Mouse (Mus musculus): Measurements from ENCODE around the gene Rps23.
A peak's percentile ranks its signal among the peaks of the same experiment; 100 is the strongest.
"Not testable (repeated sequence)": the region's sequence is repeated elsewhere in the genome, so short reads cannot be mapped to it uniquely, and the experiment has no call there.

Gene Rps23

GRCm38 (mm10) chr13:90922751-90923612, at the start of gene Rps23:
Gene Rps23 (plus strand): TSS chr13:90922958.
- peak; percentile 84 for DNase-seq

- DNase-seq: no peak
Measured at GRCm38 (mm10) chr13:90881727-90882429, 40.9 kb upstream of the Rps23 start.

- no peak for DNase-seq
Measured at GRCm38 (mm10) chr13:90885856-90886532, 36.8 kb upstream of the Rps23 start.

DNA sequence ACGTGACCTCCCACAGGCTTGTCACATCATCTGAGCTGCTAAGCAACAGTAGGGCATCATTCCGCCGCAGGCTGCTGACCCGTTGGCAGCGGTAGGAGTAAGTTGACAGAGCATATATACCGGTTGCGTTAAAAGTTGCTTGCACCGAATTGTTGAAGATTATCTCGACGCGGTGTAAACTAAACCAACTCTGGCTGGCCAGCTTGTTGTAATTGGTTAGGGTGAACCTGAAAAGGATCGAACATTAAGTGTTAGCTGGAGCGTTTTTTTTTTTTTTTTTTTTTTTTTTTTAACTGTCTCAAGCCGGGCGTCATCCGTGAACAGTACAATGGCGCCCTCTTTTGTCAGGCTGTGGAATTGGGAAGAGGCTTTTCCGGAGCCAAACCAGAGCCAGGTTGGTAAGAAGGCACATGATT, 36.2 kb upstream of the Rps23 start:
- peak; percentile 73 for DNase-seq

DNA sequence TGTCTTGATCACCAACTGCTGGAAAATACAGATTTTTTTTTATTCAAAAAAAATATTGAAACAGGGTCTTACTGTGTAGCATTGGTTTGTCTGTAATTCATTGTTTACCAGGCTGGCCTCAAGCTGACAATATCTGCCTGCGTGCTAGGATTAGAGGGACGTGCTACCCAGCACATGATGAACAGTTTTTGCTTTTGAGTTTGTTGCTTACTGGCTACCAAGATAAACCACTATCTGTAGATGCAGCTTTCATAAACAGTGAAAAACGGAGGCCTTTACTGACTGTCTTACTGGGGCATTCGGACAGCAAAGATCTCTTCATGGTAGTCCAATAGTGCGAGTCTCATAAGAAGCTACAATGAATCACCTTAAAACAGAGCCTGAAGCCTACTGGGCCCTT, 32.6 kb upstream of the Rps23 start:
- DNase-seq: no peak

GRCm38 (mm10) chr13:90894819-90895218, 27.9 kb upstream of the Rps23 start:
- DNase-seq: no peak

- DNase-seq: peak; percentile 58
Measured at GRCm38 (mm10) chr13:90896098-90896497, 26.7 kb upstream of the Rps23 start.

- no peak for DNase-seq
Measured at GRCm38 (mm10) chr13:90896821-90897220, 25.9 kb upstream of the Rps23 start.

GRCm38 (mm10) chr13:90905176-90905575, 17.6 kb upstream of the Rps23 start, which contains the start of gene Atp6ap1l:
Gene Atp6ap1l (minus strand): TSS chr13:90905355.
- no peak for DNase-seq

DNA sequence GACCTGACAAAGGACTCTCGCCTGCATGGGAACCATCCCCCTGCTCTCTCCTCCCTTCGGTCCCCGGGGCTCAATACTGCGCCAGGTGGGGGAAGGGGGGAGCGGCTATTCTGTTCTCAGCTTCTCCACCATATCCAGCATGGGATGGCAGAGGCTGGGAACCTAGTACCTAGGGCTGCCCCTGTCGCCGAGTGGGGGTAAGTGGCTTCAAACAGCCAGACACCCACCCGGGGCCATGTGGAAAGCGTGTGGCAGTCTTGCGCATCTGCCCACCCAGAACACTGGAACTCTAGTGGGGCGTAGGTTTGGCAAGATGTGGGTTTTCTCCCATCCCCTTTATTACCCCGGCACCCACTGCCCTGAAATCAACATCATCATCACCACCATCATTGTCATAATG, 15.4 kb upstream of the Rps23 start:
- DNase-seq: no peak

DNA sequence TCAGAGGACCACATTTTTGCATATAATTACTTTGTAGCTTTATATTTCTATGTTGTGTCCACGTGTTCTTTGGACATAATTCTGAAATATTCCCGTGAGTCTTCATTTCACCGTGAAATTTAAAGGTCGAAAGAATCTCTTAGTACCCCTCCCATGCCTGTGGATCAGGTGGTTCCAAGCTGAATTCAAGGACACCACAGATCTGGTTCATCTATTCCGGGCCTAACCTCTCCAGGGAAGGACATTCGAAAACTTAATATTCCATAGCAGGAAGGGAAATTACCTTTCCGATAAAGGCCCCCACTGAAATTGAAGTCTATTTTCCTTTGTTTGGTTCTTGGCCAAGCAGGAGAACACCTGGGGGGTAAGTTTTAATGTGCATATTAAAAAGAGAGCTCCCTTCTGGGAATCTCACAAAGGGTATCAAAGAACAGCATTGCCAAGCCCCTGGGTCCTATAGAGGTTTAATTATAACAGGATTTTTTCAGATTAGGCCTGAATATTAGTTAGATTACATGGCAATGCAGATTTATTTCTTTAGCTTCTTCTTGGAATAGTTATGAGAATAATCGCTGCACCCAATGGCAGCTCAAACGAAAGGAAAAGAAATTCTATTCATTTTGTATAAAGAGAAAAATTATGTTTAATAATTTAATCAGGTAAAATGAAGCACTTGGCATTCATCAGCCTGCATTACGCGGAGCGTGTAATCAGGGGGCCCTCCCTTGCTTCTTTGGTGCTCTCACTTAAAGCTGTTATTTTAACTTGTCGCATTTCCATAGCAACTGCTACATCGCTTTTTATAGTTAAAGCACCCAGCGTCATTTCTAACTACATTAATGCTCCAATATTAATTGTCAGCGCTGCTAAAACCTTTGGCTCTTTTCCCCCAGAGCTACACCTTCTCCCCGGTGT, 9.7 kb upstream of the Rps23 start:
- peak; percentile 20 for DNase-seq

DNA sequence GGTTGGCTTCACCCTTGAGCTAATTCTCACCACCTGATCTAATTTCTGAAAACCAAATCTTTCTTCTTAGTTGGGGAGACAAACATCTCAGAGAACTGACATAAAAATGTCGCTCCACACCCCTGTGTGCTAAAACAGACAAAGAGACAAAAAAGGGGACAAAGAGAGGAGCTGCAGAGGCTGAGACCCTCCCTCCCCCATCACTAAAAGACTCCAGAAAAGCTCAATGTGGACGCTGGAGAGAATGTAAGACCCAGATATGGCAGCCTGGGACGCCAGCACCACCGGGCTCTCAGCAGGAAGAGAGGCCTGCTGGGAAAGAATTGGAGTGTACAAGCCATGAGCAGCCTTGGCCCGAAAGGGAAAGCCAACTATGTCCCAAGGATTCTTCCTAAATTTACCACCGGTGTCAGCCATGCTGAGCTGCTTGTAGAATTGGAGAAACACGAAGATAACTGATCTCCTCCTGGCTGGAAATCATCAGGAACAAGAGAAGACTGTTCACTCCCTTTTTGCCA, 9.0 kb upstream of the Rps23 start:
- DNase-seq: peak; percentile 14

- DNase-seq: no peak
Measured at GRCm38 (mm10) chr13:90914721-90915120, 8.0 kb upstream of the Rps23 start.

DNA sequence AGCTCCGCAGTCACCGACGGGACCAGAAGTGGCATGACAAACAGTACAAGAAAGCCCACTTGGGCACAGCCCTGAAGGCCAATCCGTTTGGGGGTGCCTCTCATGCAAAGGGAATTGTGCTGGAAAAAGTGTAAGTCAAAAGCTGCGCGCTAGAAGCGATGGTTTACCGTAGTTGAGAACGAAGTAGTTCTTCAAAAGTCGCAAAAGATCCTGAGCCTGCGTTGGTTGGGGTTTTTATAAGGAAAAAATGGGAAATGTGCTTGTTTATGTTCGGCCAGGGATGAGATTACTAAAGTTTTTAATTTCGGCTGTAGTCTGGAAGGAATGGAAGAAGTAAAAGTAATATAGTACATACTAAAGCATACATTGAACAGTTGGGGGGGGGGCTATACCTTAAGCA, 859 bp downstream of the Rps23 start:
- DNase-seq: not testable (repeated sequence)

GRCm38 (mm10) chr13:90924072-90924471, 1.3 kb downstream of the Rps23 start:
- DNase-seq: no peak

- no peak for DNase-seq
Measured at GRCm38 (mm10) chr13:90925191-90925590, 2.4 kb downstream of the Rps23 start.

- DNase-seq: no peak
Measured at GRCm38 (mm10) chr13:90926125-90926765, 3.5 kb downstream of the Rps23 start.

- DNase-seq: no peak
Measured at GRCm38 (mm10) chr13:90926938-90927633, 4.3 kb downstream of the Rps23 start.

- not testable (repeated sequence) for DNase-seq
Measured at GRCm38 (mm10) chr13:90928266-90928665, 5.5 kb downstream of the Rps23 start.

GRCm38 (mm10) chr13:90929847-90930246, 7.1 kb downstream of the Rps23 start:
- DNase-seq: peak; percentile 85

DNA sequence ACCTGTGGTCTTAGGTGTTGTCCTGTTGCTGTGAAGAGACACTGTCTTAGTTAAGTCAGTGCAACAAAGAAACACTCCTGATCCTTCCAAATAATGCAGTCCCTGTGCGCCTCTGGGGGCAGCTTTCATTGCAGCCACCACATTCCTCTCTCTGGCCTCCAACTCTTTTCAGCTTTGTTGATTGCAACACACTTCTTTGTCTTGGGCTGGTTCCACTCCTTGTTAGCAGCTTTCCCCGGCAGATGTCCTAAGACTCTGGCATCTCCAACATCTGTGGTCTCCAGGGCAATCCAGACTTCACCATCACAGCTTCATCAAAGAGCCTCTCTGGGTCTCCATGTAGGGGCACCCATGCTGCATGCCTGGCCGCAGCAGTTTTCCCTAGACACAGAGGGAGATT, 10.5 kb downstream of the Rps23 start:
- no peak for DNase-seq
